15 mouse cellular contexts compared by ENCODE assay signal in genomic region chr13:20263173-20263572, GRCm38 (mm10).
DNase-seq lines count a peak whose midpoint lies in the region; ATAC-seq and TF ChIP-seq lines count a peak whose summit lies in the region.
"Had no signal": no experiment of that assay in that cellular context is flagged by ENCODE, and none has a peak within 500 bp of the region (broad histone marks: within the 10 kb centered on the region; RNA-seq: fewer than 3 reads in every experiment).

No protein-coding gene starts in this region.

- WGBS in liver, embryonic 14.5 days (ENCODE audit: insufficient replicate concordance): 47% methylated on average over 1 of the region's 1 CpGs
- WGBS in liver, embryonic 11.5 days: 85% methylated on average over 1 of the region's 1 CpGs
- 92% methylated on average over 1 of the region's 1 CpGs for WGBS in midbrain, embryonic 13.5 days

- DNase-seq in liver, embryonic 14.5 days (ENCODE audit: low read depth in 3 of 3, low spot score in 3 of 3): no peak
- DNase-seq in liver, embryonic 11.5 days (ENCODE audit: low spot score): no peak
- peak; percentile 23 to 39 for DNase-seq in B cell, adult 2 months
- peak; percentile 38 for DNase-seq in naive thymus-derived CD4-positive, alpha-beta T cell, adult 2 months (ENCODE audit: low read depth)
- DNase-seq in spleen, postnatal 14 days (ENCODE audit: low spot score in 2 of 2): no peak
- DNase-seq: cerebellum, adult 8-10 months; gastrocnemius, postnatal 10 days; kidney, adult 11 months; kidney, postnatal 4 days had no signal

- no peak overlapping the region for H3K4me3 ChIP-seq in liver, embryonic 14.5 days (ENCODE audit: insufficient read depth in 1 of 2, low read depth in 2 of 2, low read length in 2 of 2)
- no peak overlapping the region for H3K4me3 ChIP-seq in liver, embryonic 11.5 days (ENCODE audit: low read depth, low read length)
- no peak overlapping the region for H3K4me3 ChIP-seq in E14TG2a.4 (replicated peaks; ENCODE audit: low read length)
- H3K4me3 ChIP-seq in midbrain, embryonic 13.5 days (replicated peaks): no peak overlapping the region
- H3K4me3 ChIP-seq: hindbrain, embryonic 10.5 days; limb, embryonic 15.5 days; midbrain, embryonic 12.5 days had no signal

- no peaks in the 10 kb centered on the region for H3K27me3 ChIP-seq in liver, embryonic 14.5 days (ENCODE audit: control insufficient read depth, insufficient read depth, low read length)
- H3K27me3 ChIP-seq in liver, embryonic 11.5 days (replicated peaks; ENCODE audit: control insufficient read depth, insufficient read depth, low read length): no peaks in the 10 kb centered on the region
- no peaks in the 10 kb centered on the region for H3K27me3 ChIP-seq in E14TG2a.4 (ENCODE audit: insufficient read depth, low read length)
- no peaks in the 10 kb centered on the region for H3K27me3 ChIP-seq in midbrain, embryonic 13.5 days
- H3K27me3 ChIP-seq: limb, embryonic 15.5 days; midbrain, embryonic 12.5 days had no signal

- TF ChIP-seq EP300 in liver, embryonic 14.5 days (IDR thresholded peaks at IDR 0.05; ENCODE audit: low read depth): no peak

- no peaks in the 10 kb centered on the region for H3K9me3 ChIP-seq in liver, embryonic 14.5 days (ENCODE audit: control insufficient read depth, low read length)
- H3K9me3 ChIP-seq in liver, embryonic 11.5 days (ENCODE audit: control insufficient read depth, low read length): no peaks in the 10 kb centered on the region
- no peaks in the 10 kb centered on the region for H3K9me3 ChIP-seq in E14TG2a.4 (ENCODE audit: low read length)
- H3K9me3 ChIP-seq in midbrain, embryonic 13.5 days: no peaks in the 10 kb centered on the region; the same call in 1 of the 2 replicates
- H3K9me3 ChIP-seq: hindbrain, embryonic 10.5 days; limb, embryonic 15.5 days; midbrain, embryonic 12.5 days had no signal

- no peaks in the 10 kb centered on the region for H3K36me3 ChIP-seq in liver, embryonic 14.5 days (replicated peaks; ENCODE audit: control insufficient read depth, insufficient read depth, low read depth)
- no peaks in the 10 kb centered on the region for H3K36me3 ChIP-seq in liver, embryonic 11.5 days (ENCODE audit: control insufficient read depth, insufficient read depth, low read length)
- H3K36me3 ChIP-seq in E14TG2a.4 (ENCODE audit: insufficient read depth, low read length): peaks cover 4% of the 10 kb centered on the region; the same call in 1 of the 2 replicates
- no peaks in the 10 kb centered on the region for H3K36me3 ChIP-seq in midbrain, embryonic 13.5 days
- H3K36me3 ChIP-seq: hindbrain, embryonic 10.5 days; limb, embryonic 15.5 days; midbrain, embryonic 12.5 days had no signal

- no peak overlapping the region for H3K27ac ChIP-seq in liver, embryonic 14.5 days
- H3K27ac ChIP-seq in liver, embryonic 11.5 days (ENCODE audit: low read depth, low read length): no peak overlapping the region
- H3K27ac ChIP-seq in midbrain, embryonic 13.5 days: no peak overlapping the region
- H3K27ac ChIP-seq: hindbrain, embryonic 10.5 days; limb, embryonic 15.5 days; midbrain, embryonic 12.5 days had no signal

- no peak overlapping the region for H3K4me2 ChIP-seq in liver, embryonic 14.5 days (ENCODE audit: low read depth)
- no peak overlapping the region for H3K4me2 ChIP-seq in liver, embryonic 11.5 days
- H3K4me2 ChIP-seq in midbrain, embryonic 13.5 days (replicated peaks): no peak overlapping the region
- H3K4me2 ChIP-seq: limb, embryonic 15.5 days; midbrain, embryonic 12.5 days had no signal

- TF ChIP-seq CTCF in liver, embryonic 14.5 days (IDR thresholded peaks at IDR 0.05; ENCODE audit: low read depth): peak; percentile 23; the same call in 1 of the 2 replicates
- TF ChIP-seq CTCF in E14TG2a.4 (conservative IDR thresholded peaks at IDR 0.05; ENCODE audit: low read length): peak; percentile 33

- no peak overlapping the region for H3K9ac ChIP-seq in liver, embryonic 14.5 days (replicated peaks)
- no peak overlapping the region for H3K9ac ChIP-seq in liver, embryonic 11.5 days (ENCODE audit: low read depth, low read length)
- H3K9ac ChIP-seq in midbrain, embryonic 13.5 days (replicated peaks): no peak overlapping the region
- H3K9ac ChIP-seq: limb, embryonic 15.5 days; midbrain, embryonic 12.5 days had no signal

- no peak for ATAC-seq in liver, embryonic 14.5 days (ENCODE audit: insufficient read depth)
- ATAC-seq in liver, embryonic 11.5 days (replicated peaks; ENCODE audit: low FRiP score): no peak
- ATAC-seq in midbrain, embryonic 13.5 days: no peak
- ATAC-seq: forebrain, embryonic 14.5 days had no signal

- no peaks in the 10 kb centered on the region for H3K4me1 ChIP-seq in liver, embryonic 14.5 days (replicated peaks; ENCODE audit: control insufficient read depth in 2 of 2, insufficient read depth in 2 of 2, low read length in 1 of 2)
- no peaks in the 10 kb centered on the region for H3K4me1 ChIP-seq in liver, embryonic 11.5 days (replicated peaks; ENCODE audit: control insufficient read depth, insufficient read depth, low read length)
- H3K4me1 ChIP-seq in E14TG2a.4 (replicated peaks; ENCODE audit: low read depth, low read length): no peaks in the 10 kb centered on the region
- no peaks in the 10 kb centered on the region for H3K4me1 ChIP-seq in midbrain, embryonic 13.5 days (replicated peaks)
- H3K4me1 ChIP-seq: hindbrain, embryonic 10.5 days; limb, embryonic 15.5 days; midbrain, embryonic 12.5 days had no signal

Comparison
In these comparisons a context has a peak if more than half of its experiments do, and no peak if none do; other contexts are left out.
1. DNase-seq: peak in B cell, adult 2 months (2 of 2) and naive thymus-derived CD4-positive, alpha-beta T cell, adult 2 months (single experiment); none in liver, embryonic 14.5 days (0 of 3), liver, embryonic 11.5 days (single experiment) and spleen, postnatal 14 days (0 of 2).